Mouse (Mus musculus): ENCODE measurements around the gene Sipa1l3.

DNA sequence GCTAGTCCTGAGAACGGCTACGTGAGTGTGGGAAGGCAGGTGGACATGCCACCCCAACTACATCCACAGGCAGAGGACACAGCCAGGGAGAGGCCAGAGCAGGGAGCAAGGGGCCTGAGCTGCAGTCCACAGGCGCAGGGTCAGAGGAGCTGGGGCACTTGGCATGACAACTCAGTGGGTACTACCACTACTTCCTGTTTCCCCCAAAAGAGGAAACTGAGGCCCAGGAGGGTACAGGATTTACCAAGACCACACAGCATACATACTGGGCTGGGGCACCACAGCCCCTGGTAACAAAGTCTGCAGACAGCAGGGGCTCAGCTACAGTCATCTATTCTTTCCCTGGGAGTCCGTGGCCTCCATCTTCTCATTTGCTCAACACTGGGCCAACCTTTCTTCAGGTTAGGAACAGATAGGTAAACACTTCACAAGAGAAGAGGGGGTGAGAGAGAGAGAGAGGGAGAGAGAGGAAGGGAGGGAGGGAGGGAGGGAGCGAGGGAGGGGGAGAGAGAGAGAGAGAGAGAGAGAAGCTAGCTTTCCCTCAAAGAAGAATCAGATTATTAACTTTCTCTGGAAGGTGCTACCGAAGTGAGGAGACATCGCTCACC is 13.7 kb downstream of the Sipa1l3 start:
- TF ChIP-seq POLR2A (IDR thresholded peaks at IDR 0.05; ENCODE audit: extremely low read depth, insufficient read depth, low read length) (no peak), CTCF (IDR thresholded peaks at IDR 0.05; ENCODE audit: extremely low read depth, insufficient read depth, low read length) (no peak)

All from cortical plate, adult 2 months (tissue).